Mouse (Mus musculus): ENCODE results near the gene Crtc3.

DNA sequence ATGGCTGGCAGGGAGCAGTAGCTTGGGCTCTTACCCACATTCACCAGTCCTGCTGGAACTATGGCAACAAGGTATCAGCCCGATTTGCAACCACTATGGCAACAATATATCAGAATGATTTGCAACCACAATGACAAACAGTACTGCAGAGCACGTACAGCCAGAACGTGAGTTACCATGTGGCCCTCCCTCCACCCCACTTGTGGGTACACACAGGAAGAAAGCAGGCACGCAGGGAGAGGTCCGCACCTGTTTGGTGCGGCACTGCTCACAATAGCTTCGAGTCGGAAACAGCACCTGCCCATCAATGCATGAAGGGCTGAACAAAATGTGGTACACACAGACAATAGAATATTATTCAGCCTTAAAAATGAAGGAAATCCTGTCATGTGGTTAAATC, 29.8 kb upstream of the Crtc3 start:
- TF ChIP-seq CTCF (IDR thresholded peaks at IDR 0.05; ENCODE audit: borderline replicate concordance, control insufficient read depth, extremely low read depth, insufficient read depth, low read length, poor library complexity) (no peak), POLR2A (IDR thresholded peaks at IDR 0.05; ENCODE audit: control insufficient read depth, extremely low read depth, insufficient read depth, low read length, poor library complexity) (0 out of 2 replicates have a peak, but pooled peaks have one; percentile 26)

Data from thymus, adult 2 months (tissue).